Mouse (Mus musculus) heart, adult 2 months (tissue): ENCODE results near the gene Gm49388. TPM values are rescaled to one million over a fixed set of nuclear protein-coding genes. Genes with fewer than 3 reads are reported as not detected.
"Not testable (repeated sequence)": the region's sequence is repeated elsewhere in the genome, so short reads cannot be mapped to it uniquely, and the experiment has no call there.

Experiments used
- DNase-seq, 2 experiments: peaks; one replicate each; pipeline ENCODE4 v3.0.0; 2021
- H3K27ac ChIP-seq: fragments of 200-600 bp; 2 replicates; pipeline ENCODE4 v1.8.1; 2022
- H3K27me3 ChIP-seq: fragments of 200-500 bp; 2 replicates; pipeline ENCODE4 v1.6.1; 2012; ENCODE audit warnings: mild to moderate bottlenecking, low read length, inconsistent platforms, mixed read lengths; ENCODE audit not compliant: control insufficient read depth, insufficient read depth
- H3K36me3 ChIP-seq: fragments of 200-500 bp; 2 replicates; pipeline ENCODE4 v1.6.1; 2012; ENCODE audit warnings: low read length, inconsistent platforms; ENCODE audit not compliant: control insufficient read depth, insufficient read depth
- H3K4me1 ChIP-seq: fragments of 200-500 bp; 2 replicates; pipeline ENCODE4 v1.6.1; 2011; ENCODE audit warnings: low read length; ENCODE audit not compliant: control insufficient read depth, insufficient read depth
- H3K4me3 ChIP-seq: fragments of 200-600 bp; 2 replicates; pipeline ENCODE4 v1.8.1; 2022
- H3K79me2 ChIP-seq: fragments of 200-500 bp; replicated peaks from 2 replicates; pipeline ENCODE4 v1.6.1; 2012; ENCODE audit warnings: mild to moderate bottlenecking, inconsistent platforms, low read length, moderate library complexity, mixed read lengths; ENCODE audit not compliant: control insufficient read depth, insufficient read depth
- H3K9ac ChIP-seq: fragments of 200-500 bp; 2 replicates; pipeline ENCODE4 v1.6.1; 2012; ENCODE audit warnings: low read depth, mild to moderate bottlenecking, control low read depth, inconsistent platforms, low read length, mixed read lengths
- CTCF ChIP-seq: fragments of 200-600 bp; IDR thresholded peaks from 2 replicates; pipeline ENCODE4 v1.8.1; 2022; ENCODE audit warnings: antibody characterized with exemption, mild to moderate bottlenecking, moderate library complexity
- EP300 ChIP-seq: fragments of 200-500 bp; IDR thresholded peaks from 2 replicates; pipeline ENCODE4 v1.6.1; 2011; ENCODE audit warnings: low read depth, low read length, control low read depth; ENCODE audit not compliant: insufficient read depth
- POLR2A ChIP-seq: fragments of 200-500 bp; IDR thresholded peaks from 2 replicates; pipeline ENCODE4 v1.6.1; 2011; ENCODE audit warnings: mild to moderate bottlenecking, low read depth, low read length, control low read depth; ENCODE audit not compliant: insufficient read depth
- WGBS: fragments of 180-500 bp; shearing (Covaris S2); methylation state at CpG from one replicate; pipeline ENCODE4 v1.1.7; 2018; 5-methylcytosine and 5-hydroxymethylcytosine counted together
- intact Hi-C: fragments of 180-260 bp; cut with DNase I; formaldehyde crosslinking; loops from one replicate; pipeline ENCODE4 v1.15.1; 2025
- polyA plus RNA-seq: library from polyadenylated mRNA; depleted of rRNA; stranded (reverse); fragments of >200 nt; gene quantifications from 2 replicates; pipeline ENCODE4 v1.2.3, GENCODE M21; 2012
- total RNA-seq, 2 experiments: library from RNA; stranded (reverse); gene quantifications; 2 replicates each; pipeline ENCODE4 v1.2.3; 2021

Gene Gm49388
- total and polyA plus RNA-seq, 3 experiments, result 1.6 to 2.6 TPM; not detected in 1

DNA sequence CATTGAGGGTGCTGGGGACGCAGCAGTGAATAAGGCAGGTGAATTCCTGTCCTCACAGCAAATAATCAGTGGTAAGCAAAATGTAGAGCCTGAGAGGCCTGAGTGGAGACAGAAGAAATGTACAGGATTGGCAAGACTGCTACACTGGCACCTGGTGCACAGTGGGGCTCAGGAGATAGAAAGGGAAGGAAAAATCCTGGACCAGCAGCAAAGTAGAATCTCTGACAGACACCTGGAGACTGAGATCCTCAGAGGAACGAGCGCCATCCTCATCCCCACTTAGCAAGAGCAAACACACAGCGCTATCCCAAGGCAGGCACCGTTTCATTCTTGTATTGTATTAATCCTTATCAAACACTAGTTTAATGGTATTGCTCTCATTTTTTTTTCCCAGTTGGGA, 52.1 kb downstream of the Gm49388 start:
- no peak for TF ChIP-seq POLR2A
- no peak for TF ChIP-seq CTCF
- TF ChIP-seq EP300, result no peak
- Histone ChIP-seq H3K27me3 (no peaks in the 10 kb centered on the region), H3K79me2 (no peaks in the 10 kb centered on the region), H3K36me3 (no peaks in the 10 kb centered on the region), H3K9ac (no peak overlapping the region), H3K27ac (no peak overlapping the region), H3K4me1 (peaks cover 2% of the 10 kb centered on the region; the same call in 1 of the 2 replicates), H3K4me3 (no peak overlapping the region)
- WGBS, result 91% methylated on average over 5 of the region's 5 CpGs
- no peak for DNase-seq
- intact Hi-C loops, result no loop called here

DNA sequence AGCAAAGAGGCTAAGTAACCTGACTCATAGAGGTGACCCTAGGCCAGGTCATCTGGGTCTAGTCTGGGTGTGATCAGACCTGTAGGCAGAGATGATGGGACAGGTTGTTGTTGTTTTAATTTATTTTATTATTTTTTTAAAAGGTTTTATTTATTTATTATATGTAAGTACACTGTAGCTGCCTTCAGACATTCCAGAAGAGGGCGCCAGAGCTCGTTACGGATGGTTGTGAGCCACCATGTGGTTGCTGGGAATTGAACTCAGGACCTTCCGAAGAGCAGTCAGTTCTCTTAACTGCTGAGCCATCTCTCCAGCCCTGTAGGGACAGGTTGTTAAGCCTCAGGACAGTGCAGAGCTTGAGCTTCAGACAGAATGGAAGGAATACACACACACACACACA, 52.5 kb downstream of the Gm49388 start:
- H3K4me3 ChIP-seq, intact Hi-C loops, H3K79me2 ChIP-seq, H3K9ac ChIP-seq, DNase-seq, H3K27ac ChIP-seq, H3K27me3 ChIP-seq, H3K4me1 ChIP-seq, H3K36me3 ChIP-seq: not testable (repeated sequence)
- TF ChIP-seq CTCF, result peak; percentile 15; the same call in 1 of the 2 replicates
- 81% methylated on average over 4 of the region's 4 CpGs for WGBS

DNA sequence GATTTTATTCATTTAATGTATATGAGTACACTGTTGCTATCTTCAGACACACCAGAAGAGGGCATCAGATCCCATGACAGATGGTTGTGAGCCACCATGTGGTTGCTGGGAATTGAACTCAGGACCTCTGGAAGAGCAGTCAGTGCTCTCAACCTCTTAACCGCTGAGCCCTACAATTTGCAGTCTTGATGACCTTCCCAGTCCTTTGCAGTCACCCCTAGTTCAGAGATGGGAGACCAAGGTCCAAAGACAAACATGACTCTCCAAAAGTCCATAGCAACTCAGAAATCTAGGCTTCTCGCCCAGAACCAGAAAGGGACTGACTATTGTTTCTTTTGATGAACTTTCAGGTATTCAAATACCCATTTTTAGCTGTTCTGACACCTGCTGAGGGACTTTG, 54.6 kb downstream of the Gm49388 start:
- intact Hi-C loops, result not testable (repeated sequence)
- WGBS, result 90% methylated on average over 2 of the region's 2 CpGs

DNA sequence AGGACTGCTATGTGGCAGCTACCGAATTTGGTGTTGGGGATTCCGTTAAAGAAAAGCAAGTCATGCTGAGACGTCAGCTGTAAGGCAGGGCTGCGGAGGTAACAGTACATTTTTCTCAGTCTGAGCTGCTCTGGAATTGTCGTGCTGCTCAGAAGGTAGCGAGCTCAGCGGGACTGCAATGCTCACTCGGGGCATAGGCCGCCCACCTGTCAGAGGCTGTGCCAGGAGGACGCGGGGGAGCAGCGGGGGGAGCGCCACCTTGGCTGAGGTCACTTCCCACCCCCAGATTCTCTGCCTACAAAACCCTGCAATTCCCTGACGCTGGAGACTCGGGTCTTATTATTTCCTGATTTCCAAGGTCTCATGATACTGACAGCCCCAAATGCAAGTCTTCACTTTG, 55.5 kb downstream of the Gm49388 start:
- H3K27ac ChIP-seq, result peak overlapping the region; percentile 87
- no peaks in the 10 kb centered on the region for H3K27me3 ChIP-seq
- H3K4me3 ChIP-seq, result peak overlapping the region; percentile 74
- peak in 1 of 2 experiments; percentile 65 for DNase-seq
- peaks cover 2% of the 10 kb centered on the region; the same call in 1 of the 2 replicates for H3K4me1 ChIP-seq
- TF ChIP-seq EP300, result no peak
- TF ChIP-seq CTCF, result no peak
- TF ChIP-seq POLR2A, result no peak
- peaks cover 3% of the 10 kb centered on the region for H3K36me3 ChIP-seq
- intact Hi-C loops, result loop anchor here (1.0 kb wide), 1 partner anchor 41 kb away; the partner anchor contains the start of gene Hsd3b7
- H3K79me2 ChIP-seq, result no peaks in the 10 kb centered on the region
- 4% methylated on average over 15 of the region's 15 CpGs for WGBS
- H3K9ac ChIP-seq, result peak overlapping the region; percentile 70

More for the DNA sequence above, 54.6 kb downstream of the Gm49388 start:
- H3K4me3 ChIP-seq, H3K4me1 ChIP-seq, H3K79me2 ChIP-seq, DNase-seq, H3K27ac ChIP-seq, H3K27me3 ChIP-seq, H3K36me3 ChIP-seq, H3K9ac ChIP-seq: not testable (repeated sequence)
- 0 out of 2 replicates have a peak, but pooled peaks have one; percentile 3 for TF ChIP-seq CTCF

DNA sequence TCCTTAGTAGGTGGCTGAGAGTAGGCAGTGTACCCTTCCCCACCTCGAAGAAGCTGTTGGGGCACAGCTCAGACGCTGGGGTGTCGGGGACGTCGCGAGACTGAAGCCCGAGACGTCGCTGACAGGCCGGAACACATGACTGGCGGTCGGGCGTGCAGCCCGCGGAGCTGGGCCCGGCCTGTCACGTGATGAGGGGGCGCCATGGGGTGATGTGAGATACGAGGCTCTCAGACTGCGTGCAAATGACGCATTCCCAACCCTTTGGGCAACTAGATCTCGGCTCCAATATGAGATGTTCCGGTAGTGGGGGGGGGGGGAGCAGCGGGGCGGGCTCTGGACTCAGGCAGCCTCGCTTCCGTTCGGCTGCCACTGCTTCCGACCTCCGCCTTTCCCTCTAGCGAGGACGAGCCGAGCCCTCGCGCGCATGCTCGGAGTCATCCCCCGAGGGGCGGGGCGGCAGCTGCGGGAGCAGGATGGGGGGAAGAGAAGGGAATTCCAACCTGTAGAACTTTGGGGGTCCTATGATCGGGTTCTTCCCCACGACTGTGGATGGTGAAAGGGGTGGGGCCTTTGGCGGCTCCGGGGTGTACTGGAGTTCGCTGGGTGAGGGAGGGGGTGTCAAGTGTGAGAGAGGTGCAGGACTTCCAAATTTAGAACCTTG, 56.1 kb downstream of the Gm49388 start:
- Histone ChIP-seq H3K36me3 (peaks cover 3% of the 10 kb centered on the region), H3K4me1 (peaks cover 2% of the 10 kb centered on the region; the same call in 1 of the 2 replicates), H3K4me3 (peak overlapping the region; percentile 74), H3K27ac (peak overlapping the region; percentile 87), H3K27me3 (no peaks in the 10 kb centered on the region), H3K9ac (peak overlapping the region; percentile 76), H3K79me2 (no peaks in the 10 kb centered on the region)
- TF ChIP-seq POLR2A (peak; percentile 85), CTCF (no peak), EP300 (peak; percentile 40)
- 1% methylated on average over 46 of the region's 46 CpGs for WGBS
- peak; percentile 95 to 96 for DNase-seq
- intact Hi-C loops, result loop anchor here (1.0 kb wide), 1 partner anchor 41 kb away; the partner anchor contains the start of gene Hsd3b7

DNA sequence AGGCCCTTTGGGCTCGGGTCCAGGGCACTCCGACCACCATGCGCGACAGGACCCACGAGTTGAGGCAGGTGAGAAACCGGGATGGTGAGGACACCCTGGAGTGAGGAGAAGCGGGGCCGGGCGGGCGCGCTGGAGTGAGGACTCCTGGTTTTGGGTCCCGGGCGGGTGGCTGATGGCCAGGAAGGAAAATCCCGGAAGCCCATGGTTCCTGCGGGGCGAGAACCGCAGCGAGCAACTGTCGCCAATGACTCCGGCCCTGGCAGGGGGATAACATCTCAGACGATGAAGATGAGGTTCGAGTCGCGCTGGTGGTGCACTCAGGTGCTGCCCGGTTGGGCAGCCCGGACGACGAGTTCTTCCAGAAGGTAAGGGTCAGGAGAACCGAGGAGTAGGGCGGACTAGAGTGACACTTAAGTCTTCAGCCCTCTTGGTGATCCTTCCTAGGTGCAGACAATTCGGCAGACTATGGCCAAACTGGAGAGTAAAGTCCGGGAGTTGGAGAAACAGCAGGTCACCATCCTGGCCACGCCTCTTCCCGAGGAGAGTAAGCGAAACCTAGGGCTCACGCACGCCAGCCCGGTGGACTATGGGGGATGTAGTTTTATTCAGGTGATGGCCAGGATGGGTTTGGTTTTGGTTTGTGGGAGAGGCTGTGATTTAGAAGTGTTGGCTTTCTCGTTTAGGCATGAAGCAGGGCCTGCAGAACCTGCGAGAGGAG, 56.8 kb downstream of the Gm49388 start:
- Histone ChIP-seq H3K27me3 (no peaks in the 10 kb centered on the region), H3K4me3 (peak overlapping the region; percentile 74), H3K79me2 (no peaks in the 10 kb centered on the region), H3K9ac (peak overlapping the region; percentile 76), H3K27ac (peak overlapping the region; percentile 87), H3K4me1 (peaks cover 2% of the 10 kb centered on the region; the same call in 1 of the 2 replicates), H3K36me3 (peaks cover 3% of the 10 kb centered on the region)
- TF ChIP-seq CTCF, result no peak
- TF ChIP-seq POLR2A, result peak; percentile 97
- TF ChIP-seq EP300, result no peak; the same call in 1 of the 2 replicates
- WGBS, result under 1% methylated on average over 40 of the region's 40 CpGs
- intact Hi-C loops, result loop anchor here (1.0 kb wide), 2 partner anchors 27 to 33 kb away; no protein-coding TSS in a partner anchor
- DNase-seq, result peak; percentile 82 to 87
